Mouse (Mus musculus): ENCODE measurements around the gene Baiap2l2. TPM values are rescaled to one million over a fixed set of nuclear protein-coding genes. Genes with fewer than 3 reads are reported as not detected.

Gene Baiap2l2
- polyA plus RNA-seq, 1 experiment, result not detected

- Histone ChIP-seq H3K4me1 (ENCODE audit: control insufficient read depth) (peaks cover 13% of the 10 kb centered on the region), H3K36me3 (ENCODE audit: control insufficient read depth) (no peaks in the 10 kb centered on the region; the same call in 1 of the 2 replicates), H3K4me3 (replicated peaks) (peak overlapping the region; percentile 33), H3K9me3 (ENCODE audit: control insufficient read depth, low read length) (no peaks in the 10 kb centered on the region), H3K27me3 (ENCODE audit: control insufficient read depth) (peaks cover 21% of the 10 kb centered on the region)
- TF ChIP-seq TAL1 (IDR thresholded peaks at IDR 0.05; ENCODE audit: low read length), result no peak
- no peak for TF ChIP-seq GATA1 (IDR thresholded peaks at IDR 0.05; ENCODE audit: low read length)
Measured at GRCm38 (mm10) chr15:79270317-79271123, 14.8 kb downstream of the Baiap2l2 start.

DNA sequence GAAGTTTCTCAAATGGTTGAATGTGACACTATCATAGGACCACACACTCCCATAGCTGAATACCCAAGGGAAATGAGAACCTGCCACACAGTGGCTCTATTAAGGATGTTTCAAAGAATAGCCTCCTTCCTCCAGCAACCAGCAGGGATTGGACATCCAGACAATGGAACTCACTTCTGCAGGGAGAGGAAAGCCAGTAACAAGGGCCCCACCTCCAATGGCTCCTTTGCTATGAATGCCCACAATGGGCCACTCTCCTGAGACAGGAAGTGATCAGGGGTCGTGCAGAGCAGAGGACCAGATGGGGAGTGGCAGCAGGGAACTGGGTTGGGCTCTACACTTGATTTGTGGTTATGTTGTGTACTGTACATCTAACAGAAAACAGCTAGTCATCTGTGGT is 16.8 kb downstream of the Baiap2l2 start:
- Histone ChIP-seq H3K36me3 (ENCODE audit: control insufficient read depth) (no peaks in the 10 kb centered on the region; the same call in 1 of the 2 replicates), H3K9me3 (ENCODE audit: control insufficient read depth, low read length) (peaks cover 5% of the 10 kb centered on the region), H3K27me3 (ENCODE audit: control insufficient read depth) (peaks cover 32% of the 10 kb centered on the region), H3K4me1 (ENCODE audit: control insufficient read depth) (peaks cover 13% of the 10 kb centered on the region), H3K4me3 (replicated peaks) (no peak overlapping the region)
- TF ChIP-seq GATA1 (IDR thresholded peaks at IDR 0.05; ENCODE audit: low read length) (no peak), TAL1 (IDR thresholded peaks at IDR 0.05; ENCODE audit: low read length) (no peak)

DNA sequence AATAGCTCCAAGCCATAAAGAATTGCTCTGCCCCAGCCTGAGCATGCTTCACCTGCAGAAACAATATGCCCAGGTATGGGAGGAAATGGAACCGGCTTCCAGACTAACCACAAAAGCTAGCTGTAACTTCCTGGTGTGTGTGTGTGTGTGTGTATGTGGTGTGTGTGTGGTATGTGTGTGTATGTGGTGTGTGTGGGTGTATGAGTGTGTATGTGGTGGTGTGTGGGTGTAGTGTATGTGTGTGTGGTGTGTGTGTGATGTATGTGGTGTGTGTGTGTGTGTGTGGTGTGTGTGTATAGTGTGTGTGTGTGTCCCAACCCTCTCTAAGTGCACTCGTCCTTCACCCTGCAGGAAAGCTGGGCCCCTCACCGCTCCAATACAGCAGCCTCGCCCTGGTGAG is 20.0 kb downstream of the Baiap2l2 start:
- H3K9me3 ChIP-seq (ENCODE audit: control insufficient read depth, low read length), result peaks cover 7% of the 10 kb centered on the region
- no peak for TF ChIP-seq GATA1 (IDR thresholded peaks at IDR 0.05; ENCODE audit: low read length)
- no peak for TF ChIP-seq TAL1 (IDR thresholded peaks at IDR 0.05; ENCODE audit: low read length)
- H3K4me3 ChIP-seq (replicated peaks), result no peak overlapping the region
- no peaks in the 10 kb centered on the region; the same call in 1 of the 2 replicates for H3K36me3 ChIP-seq (ENCODE audit: control insufficient read depth)
- peaks cover 54% of the 10 kb centered on the region for H3K27me3 ChIP-seq (ENCODE audit: control insufficient read depth)
- H3K4me1 ChIP-seq (ENCODE audit: control insufficient read depth), result peaks cover 5% of the 10 kb centered on the region

DNA sequence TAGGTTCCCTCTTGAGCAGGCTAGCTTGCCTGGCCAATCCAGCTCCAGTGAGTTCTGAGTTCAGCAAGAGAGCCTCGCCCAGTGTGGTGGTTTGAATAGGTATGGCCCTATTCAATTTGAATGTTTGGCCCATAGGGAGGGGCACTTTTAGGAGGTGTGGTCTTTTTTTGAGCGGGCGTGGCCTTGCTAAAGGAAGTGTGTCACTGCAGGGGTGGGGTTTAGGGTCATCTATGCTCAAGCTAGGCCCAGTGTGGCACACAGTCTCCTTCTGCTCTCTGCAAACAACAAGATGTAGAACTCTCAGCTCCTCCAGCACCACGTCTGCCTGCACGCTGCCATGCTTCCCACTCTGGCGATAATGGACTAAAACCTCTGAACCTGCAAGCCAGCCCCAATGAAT is 21.6 kb downstream of the Baiap2l2 start:
- TF ChIP-seq TAL1 (IDR thresholded peaks at IDR 0.05; ENCODE audit: low read length) (no peak), GATA1 (IDR thresholded peaks at IDR 0.05; ENCODE audit: low read length) (no peak)
- Histone ChIP-seq H3K9me3 (ENCODE audit: control insufficient read depth, low read length) (peaks cover 7% of the 10 kb centered on the region), H3K27me3 (ENCODE audit: control insufficient read depth) (peaks cover 65% of the 10 kb centered on the region), H3K4me1 (ENCODE audit: control insufficient read depth) (peaks cover 3% of the 10 kb centered on the region), H3K36me3 (ENCODE audit: control insufficient read depth) (no peaks in the 10 kb centered on the region; the same call in 1 of the 2 replicates), H3K4me3 (replicated peaks) (no peak overlapping the region)

DNA sequence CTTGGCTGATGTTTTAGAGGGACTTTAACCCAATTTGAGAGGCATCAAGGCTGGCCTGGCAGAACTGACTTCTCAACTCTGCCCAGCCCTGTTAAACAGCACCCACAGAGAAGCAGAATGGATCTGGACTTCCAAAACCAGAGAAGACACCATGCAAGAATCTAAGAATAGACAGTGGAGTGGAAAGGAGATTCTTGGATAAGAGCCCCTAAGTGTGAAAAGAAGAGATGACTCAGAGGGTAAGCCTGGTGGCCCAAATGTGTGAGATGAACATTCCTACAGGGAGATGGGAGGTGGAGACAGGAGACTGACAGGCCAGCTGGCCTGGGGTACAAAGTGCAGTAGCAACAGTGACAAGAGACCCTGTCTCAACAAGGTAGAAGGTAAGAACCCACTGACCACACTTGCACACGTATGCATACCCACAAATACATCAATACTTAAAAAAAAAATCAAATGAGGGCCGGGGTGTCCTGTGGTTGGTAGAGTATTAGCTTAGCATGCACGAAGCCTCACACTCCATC is 22.5 kb downstream of the Baiap2l2 start:
- H3K27me3 ChIP-seq (ENCODE audit: control insufficient read depth), result peaks cover 64% of the 10 kb centered on the region
- peaks cover 7% of the 10 kb centered on the region for H3K9me3 ChIP-seq (ENCODE audit: control insufficient read depth, low read length)
- peaks cover 3% of the 10 kb centered on the region for H3K4me1 ChIP-seq (ENCODE audit: control insufficient read depth)
- no peak for TF ChIP-seq GATA1 (IDR thresholded peaks at IDR 0.05; ENCODE audit: low read length)
- no peak for TF ChIP-seq TAL1 (IDR thresholded peaks at IDR 0.05; ENCODE audit: low read length)
- H3K4me3 ChIP-seq (replicated peaks), result no peak overlapping the region
- H3K36me3 ChIP-seq (ENCODE audit: control insufficient read depth), result no peaks in the 10 kb centered on the region; the same call in 1 of the 2 replicates

DNA sequence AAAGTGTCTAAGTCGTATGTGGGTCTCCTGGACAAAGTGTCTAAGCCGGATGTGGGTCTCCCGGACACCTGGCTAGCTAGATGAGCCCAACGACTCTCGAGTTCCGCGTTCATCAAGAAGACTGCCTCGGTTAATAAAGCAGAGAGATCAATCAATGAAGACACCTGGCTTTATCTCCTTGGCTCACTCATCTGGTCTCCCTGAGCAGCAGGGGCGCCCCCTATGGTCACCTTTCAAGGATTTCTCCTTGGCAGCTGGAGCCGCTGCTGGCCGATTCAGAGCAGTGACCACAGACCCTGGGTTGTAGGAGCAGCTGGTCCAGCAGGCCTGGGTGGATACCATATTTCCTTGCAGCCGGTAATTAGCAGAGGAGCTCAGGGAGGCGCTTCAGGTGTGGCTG is 23.0 kb downstream of the Baiap2l2 start:
- no peak overlapping the region for H3K4me3 ChIP-seq (replicated peaks)
- H3K9me3 ChIP-seq (ENCODE audit: control insufficient read depth, low read length), result peaks cover 7% of the 10 kb centered on the region
- H3K36me3 ChIP-seq (ENCODE audit: control insufficient read depth), result no peaks in the 10 kb centered on the region; the same call in 1 of the 2 replicates
- TF ChIP-seq GATA1 (IDR thresholded peaks at IDR 0.05; ENCODE audit: low read length), result no peak
- no peak for TF ChIP-seq TAL1 (IDR thresholded peaks at IDR 0.05; ENCODE audit: low read length)
- H3K4me1 ChIP-seq (ENCODE audit: control insufficient read depth), result peaks cover 3% of the 10 kb centered on the region
- peaks cover 62% of the 10 kb centered on the region for H3K27me3 ChIP-seq (ENCODE audit: control insufficient read depth)

GRCm38 (mm10) chr15:79261757-79262156 is 23.6 kb downstream of the Baiap2l2 start:
- peaks cover 7% of the 10 kb centered on the region for H3K9me3 ChIP-seq (ENCODE audit: control insufficient read depth, low read length)
- no peak for TF ChIP-seq GATA1 (IDR thresholded peaks at IDR 0.05; ENCODE audit: low read length)
- TF ChIP-seq TAL1 (IDR thresholded peaks at IDR 0.05; ENCODE audit: low read length), result no peak
- H3K4me3 ChIP-seq (replicated peaks), result no peak overlapping the region
- H3K27me3 ChIP-seq (ENCODE audit: control insufficient read depth), result peaks cover 58% of the 10 kb centered on the region
- H3K4me1 ChIP-seq (ENCODE audit: control insufficient read depth), result peaks cover 3% of the 10 kb centered on the region
- no peaks in the 10 kb centered on the region; the same call in 1 of the 2 replicates for H3K36me3 ChIP-seq (ENCODE audit: control insufficient read depth)

DNA sequence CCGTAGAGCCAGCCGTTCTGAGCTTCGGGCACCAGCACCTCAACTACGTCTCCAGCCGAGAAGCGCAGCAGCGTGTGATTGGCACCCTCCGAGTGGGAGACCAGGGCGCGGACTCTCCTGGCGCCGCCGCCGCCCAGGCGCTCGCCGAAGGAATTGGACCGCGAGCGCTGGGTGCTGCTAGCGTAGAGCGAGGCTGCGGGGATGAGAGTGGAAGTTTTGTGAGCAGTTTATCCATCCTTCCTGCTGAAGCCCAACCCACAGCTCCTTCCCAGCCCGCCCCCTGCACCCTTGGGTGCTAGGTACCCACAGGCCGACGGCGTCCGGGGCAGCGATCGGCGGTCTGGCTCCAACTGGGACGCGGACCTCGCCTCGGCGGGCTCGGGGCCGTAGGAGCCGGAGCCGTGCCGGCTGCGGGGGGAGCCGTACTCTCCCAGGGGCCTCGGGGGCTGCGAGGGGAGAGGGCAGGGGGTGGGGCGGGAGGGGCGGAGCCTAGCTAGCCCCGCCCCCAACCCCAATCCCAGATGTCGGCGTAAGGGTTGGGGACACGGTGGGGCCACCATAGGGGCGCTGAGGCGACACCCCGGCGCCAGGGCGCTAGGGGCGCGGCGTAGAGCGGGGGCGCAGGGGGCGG is 24.1 kb downstream of the Baiap2l2 start:
- Histone ChIP-seq H3K4me1 (ENCODE audit: control insufficient read depth) (peaks cover 3% of the 10 kb centered on the region), H3K4me3 (replicated peaks) (peak overlapping the region; percentile 22), H3K9me3 (ENCODE audit: control insufficient read depth, low read length) (peaks cover 7% of the 10 kb centered on the region), H3K27me3 (ENCODE audit: control insufficient read depth) (peaks cover 58% of the 10 kb centered on the region), H3K36me3 (ENCODE audit: control insufficient read depth) (no peaks in the 10 kb centered on the region; the same call in 1 of the 2 replicates)
- TF ChIP-seq GATA1 (IDR thresholded peaks at IDR 0.05; ENCODE audit: low read length) (no peak), TAL1 (IDR thresholded peaks at IDR 0.05; ENCODE audit: low read length) (no peak)

DNA sequence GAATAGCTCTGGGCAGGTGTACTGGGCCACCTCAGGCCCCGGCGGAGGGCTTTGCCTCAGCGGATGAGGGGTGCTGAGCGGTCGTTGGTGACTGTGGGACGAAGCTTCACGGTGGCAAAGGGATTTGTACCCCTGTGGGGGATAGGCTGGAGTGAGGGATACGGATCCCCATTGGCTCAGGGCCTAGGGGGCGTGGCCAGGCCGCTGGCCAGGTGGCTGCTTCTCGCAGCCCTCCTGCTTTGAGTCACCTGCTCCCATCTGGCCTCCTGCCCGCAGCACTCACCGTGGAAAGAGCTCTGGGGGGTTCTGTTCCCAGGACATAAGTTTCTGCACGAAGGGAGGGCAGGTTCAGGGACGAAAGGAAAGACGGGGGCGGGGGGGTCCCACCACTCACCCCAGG is 26.8 kb downstream of the Baiap2l2 start:
- Histone ChIP-seq H3K27me3 (ENCODE audit: control insufficient read depth) (peaks cover 66% of the 10 kb centered on the region), H3K9me3 (ENCODE audit: control insufficient read depth, low read length) (peaks cover 1% of the 10 kb centered on the region), H3K4me1 (ENCODE audit: control insufficient read depth) (peaks cover 3% of the 10 kb centered on the region), H3K4me3 (replicated peaks) (no peak overlapping the region), H3K36me3 (ENCODE audit: control insufficient read depth) (no peaks in the 10 kb centered on the region)
- TF ChIP-seq TAL1 (IDR thresholded peaks at IDR 0.05; ENCODE audit: low read length) (no peak), GATA1 (IDR thresholded peaks at IDR 0.05; ENCODE audit: low read length) (no peak)

Data from erythroblast, embryonic 14.5 days (primary cell).